Mouse (Mus musculus): ENCODE results near the gene Cd300e. TPM values are rescaled to one million over a fixed set of nuclear protein-coding genes. Genes with fewer than 3 reads are reported as not detected.

Gene Cd300e
- polyA plus RNA-seq (2015; fragmentation: Nextera tagmentation; extraction: Ambion mirVana) = 0.05 and 0.18 TPM in 2 replicates

- DNase-seq (ENCODE audit: low spot score) = no peak
Measured at GRCm38 (mm10) chr11:115062077-115062476, at the start of gene Cd300e. Cd300e (minus strand) TSS chr11:115062177.

GRCm38 (mm10) chr11:115110271-115110670, 48.3 kb upstream of the Cd300e start:
- DNase-seq (ENCODE audit: low spot score) = no peak

- DNase-seq (ENCODE audit: low spot score) = no peak
Measured at GRCm38 (mm10) chr11:115108176-115108575, 46.2 kb upstream of the Cd300e start.

- no peak for DNase-seq (ENCODE audit: low spot score)
Measured at GRCm38 (mm10) chr11:115107403-115107916, 45.5 kb upstream of the Cd300e start.

- no peak for DNase-seq (ENCODE audit: low spot score)
Measured at GRCm38 (mm10) chr11:115106638-115107037, 44.7 kb upstream of the Cd300e start.

- no peak for DNase-seq (ENCODE audit: low spot score)
Measured at GRCm38 (mm10) chr11:115104769-115105563, 43.0 kb upstream of the Cd300e start.

GRCm38 (mm10) chr11:115103470-115104413, 41.8 kb upstream of the Cd300e start:
- DNase-seq (ENCODE audit: low spot score) = no peak

- no peak for DNase-seq (ENCODE audit: low spot score)
Measured at GRCm38 (mm10) chr11:115102116-115102515, 40.1 kb upstream of the Cd300e start.

GRCm38 (mm10) chr11:115101615-115102051, 39.7 kb upstream of the Cd300e start:
- no peak for DNase-seq (ENCODE audit: low spot score)

GRCm38 (mm10) chr11:115100741-115101140, 38.8 kb upstream of the Cd300e start:
- no peak for DNase-seq (ENCODE audit: low spot score)

GRCm38 (mm10) chr11:115100032-115100621, 38.1 kb upstream of the Cd300e start:
- DNase-seq (ENCODE audit: low spot score) = no peak

- DNase-seq (ENCODE audit: low spot score) = no peak
Measured at GRCm38 (mm10) chr11:115099241-115099840, 37.4 kb upstream of the Cd300e start.

GRCm38 (mm10) chr11:115098203-115098932, 36.4 kb upstream of the Cd300e start:
- DNase-seq (ENCODE audit: low spot score) = no peak

GRCm38 (mm10) chr11:115092140-115092539, 30.2 kb upstream of the Cd300e start:
- DNase-seq (ENCODE audit: low spot score) = no peak

GRCm38 (mm10) chr11:115091362-115091901, 29.5 kb upstream of the Cd300e start, which contains the start of gene Rab37:
Rab37 (plus strand) TSS chr11:115091431.
- peak; percentile 11 for DNase-seq (ENCODE audit: low spot score)

GRCm38 (mm10) chr11:115089853-115090252, 27.9 kb upstream of the Cd300e start:
- peak; percentile 11 for DNase-seq (ENCODE audit: low spot score)

GRCm38 (mm10) chr11:115086213-115086612, 24.2 kb upstream of the Cd300e start:
- no peak for DNase-seq (ENCODE audit: low spot score)

GRCm38 (mm10) chr11:115085064-115085463, 23.1 kb upstream of the Cd300e start:
- DNase-seq (ENCODE audit: low spot score) = no peak

- DNase-seq (ENCODE audit: low spot score) = no peak
Measured at GRCm38 (mm10) chr11:115084595-115084994, 22.6 kb upstream of the Cd300e start.

Measured in thymus, postnatal 0 days (tissue).